Mouse (Mus musculus) kidney, adult 11 months (tissue): ENCODE results near the gene Nemf.
A peak's percentile ranks its signal among the peaks of the same experiment; 100 is the strongest.
"Not testable (repeated sequence)": the region's sequence is repeated elsewhere in the genome, so short reads cannot be mapped to it uniquely, and the experiment has no call there.

ENCODE experiments used
- DNase-seq: peaks from one replicate; pipeline ENCODE4 v3.0.0; 2022

Nemf gene

DNA sequence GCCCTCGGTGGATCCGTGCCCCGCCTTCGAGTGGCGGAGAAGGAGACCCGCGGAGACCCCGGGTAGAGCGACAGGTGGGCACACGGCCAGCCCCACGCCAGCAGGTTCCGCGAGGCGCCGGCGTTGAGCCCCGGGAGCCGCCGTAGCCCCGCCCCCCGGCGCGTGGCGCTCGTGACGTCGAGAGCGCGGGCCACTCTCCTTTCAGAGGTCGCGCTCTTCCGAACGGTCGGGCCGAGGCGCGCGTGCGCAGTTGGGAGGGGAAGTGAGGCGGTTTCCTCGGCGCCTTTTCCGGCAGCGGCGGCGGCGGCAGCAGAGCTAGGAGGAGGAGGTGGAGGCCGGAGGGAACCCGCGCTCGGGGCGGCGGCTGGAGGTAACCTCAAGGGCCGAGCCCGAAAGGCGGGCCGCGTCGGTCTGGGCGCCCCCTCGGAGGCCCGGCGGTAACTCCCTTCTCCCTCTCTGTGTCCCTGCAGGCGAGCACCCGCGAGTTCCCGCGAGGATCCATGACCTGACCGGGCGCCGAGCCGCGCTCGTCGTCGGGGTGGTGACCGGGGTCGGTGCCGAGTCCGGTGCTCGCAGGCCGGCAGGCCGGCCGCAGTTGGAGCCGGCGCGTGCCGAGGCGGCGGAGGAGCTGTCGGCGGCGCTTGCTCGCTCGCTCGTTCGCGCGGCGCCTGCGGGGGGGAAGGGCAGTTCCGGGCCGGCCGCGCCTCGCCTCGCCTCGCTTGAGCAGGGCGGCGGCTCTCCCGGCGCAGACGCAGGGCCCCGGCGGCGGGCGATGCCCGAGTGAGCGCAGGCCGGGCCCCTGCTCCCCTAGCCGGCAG is 15.1 kb upstream of the Nemf start, which contains the start of the genes Arf6 and Gm9887:
Arf6 (plus strand) TSS at position 297 of the 818 bp plus-strand sequence.
Gm9887 (minus strand) TSS at position 605 of the 818 bp plus-strand sequence.
- DNase-seq: peak; percentile 96

DNA sequence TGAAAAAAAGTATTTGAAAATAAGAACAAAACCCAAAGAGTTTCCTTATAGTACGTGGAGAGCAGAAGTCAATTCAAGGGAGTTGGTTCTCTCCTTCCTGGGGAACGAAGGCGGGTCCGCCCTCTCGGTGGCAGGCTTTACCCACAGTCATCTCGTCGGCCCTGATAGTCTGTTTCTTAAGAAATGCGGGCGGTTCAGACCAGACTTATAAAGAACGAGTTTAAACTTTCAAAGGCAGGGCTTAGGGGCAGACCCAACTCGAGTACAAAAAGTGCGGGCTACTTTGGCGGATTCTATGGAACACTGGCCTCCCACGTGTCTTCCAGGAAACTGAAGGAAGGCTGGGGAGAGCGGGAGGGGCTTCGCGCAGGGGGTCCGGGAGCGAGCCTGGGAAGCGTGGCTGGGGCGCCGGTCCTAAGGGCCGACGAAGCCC is 14.5 kb upstream of the Nemf start:
- peak; percentile 87 for DNase-seq

DNA sequence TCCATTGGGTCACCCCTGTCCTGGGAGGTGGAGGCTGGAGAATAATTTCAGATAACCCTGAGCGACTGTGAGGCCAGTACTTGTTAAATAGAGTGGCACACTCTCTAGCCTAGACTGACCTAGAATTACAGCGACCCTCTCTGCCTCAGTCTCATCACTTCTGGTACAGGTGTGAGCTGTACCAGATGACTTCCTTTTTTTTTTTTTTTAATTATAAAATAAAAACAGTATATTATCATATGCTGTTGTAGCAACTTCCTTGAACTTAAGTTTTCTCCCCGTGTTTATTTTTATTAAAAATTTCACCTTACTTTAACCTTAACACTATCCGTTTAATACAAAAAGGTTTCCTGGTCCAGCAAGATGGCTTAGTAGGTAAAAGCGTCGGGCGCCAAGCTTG is 14.0 kb upstream of the Nemf start:
- no peak for DNase-seq

DNA sequence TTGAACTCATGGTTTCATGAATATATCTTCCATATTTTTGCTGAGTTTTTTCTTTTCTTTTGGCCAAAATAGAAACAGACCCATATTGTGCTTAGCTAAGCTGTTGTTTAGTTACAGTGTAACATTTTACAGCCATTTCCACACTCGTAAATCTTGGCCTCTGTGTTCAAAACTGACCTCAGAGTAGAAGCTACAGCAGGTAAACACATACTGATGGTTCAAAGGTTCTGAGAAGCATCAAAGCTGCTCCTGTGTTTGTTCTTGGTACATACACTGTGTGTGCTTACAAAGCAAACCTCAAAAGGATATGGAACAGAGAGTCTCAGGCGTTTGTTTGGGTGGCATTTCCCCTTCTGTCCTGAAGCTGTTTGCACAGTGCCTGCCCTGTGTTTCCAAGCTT is 10.6 kb upstream of the Nemf start:
- peak; percentile 57 for DNase-seq

DNA sequence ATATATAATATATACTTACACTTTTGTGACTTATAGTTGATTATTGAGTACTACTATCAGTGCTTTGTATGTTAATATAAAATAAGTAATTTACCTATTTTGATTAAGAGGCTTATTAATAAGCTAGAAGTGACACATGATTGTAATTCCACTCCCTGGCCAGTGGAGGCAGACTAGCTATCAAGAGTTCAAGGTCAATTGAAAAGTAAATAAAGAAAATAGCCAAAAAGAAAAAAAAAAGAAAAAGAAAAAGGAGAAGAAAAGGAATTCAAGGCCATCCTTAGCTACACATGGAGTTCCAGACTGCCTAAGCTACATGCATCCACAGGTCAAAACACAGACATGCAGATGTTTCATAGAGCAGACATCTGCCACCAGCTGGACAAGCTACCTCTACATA is 9.5 kb upstream of the Nemf start:
- DNase-seq: no peak

DNA sequence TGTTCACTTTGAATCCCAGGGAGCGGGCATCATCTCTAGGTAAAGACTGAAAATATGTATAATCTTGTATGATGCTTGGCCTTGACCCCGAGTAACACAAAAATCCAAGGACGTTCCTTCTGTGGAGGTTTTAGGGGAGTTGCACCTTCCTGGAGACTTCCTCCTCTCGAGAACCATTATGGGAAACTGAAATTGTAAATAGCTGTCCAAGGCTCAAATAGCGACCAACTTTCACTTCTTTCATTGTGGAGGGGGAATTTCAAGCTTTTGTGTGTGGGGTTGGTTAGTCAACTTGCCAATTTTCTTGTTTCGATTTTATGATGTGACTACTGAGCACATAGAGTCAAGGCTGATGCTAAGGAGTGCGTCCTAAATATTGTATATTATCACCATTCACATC is 8.8 kb upstream of the Nemf start:
- no peak for DNase-seq

DNA sequence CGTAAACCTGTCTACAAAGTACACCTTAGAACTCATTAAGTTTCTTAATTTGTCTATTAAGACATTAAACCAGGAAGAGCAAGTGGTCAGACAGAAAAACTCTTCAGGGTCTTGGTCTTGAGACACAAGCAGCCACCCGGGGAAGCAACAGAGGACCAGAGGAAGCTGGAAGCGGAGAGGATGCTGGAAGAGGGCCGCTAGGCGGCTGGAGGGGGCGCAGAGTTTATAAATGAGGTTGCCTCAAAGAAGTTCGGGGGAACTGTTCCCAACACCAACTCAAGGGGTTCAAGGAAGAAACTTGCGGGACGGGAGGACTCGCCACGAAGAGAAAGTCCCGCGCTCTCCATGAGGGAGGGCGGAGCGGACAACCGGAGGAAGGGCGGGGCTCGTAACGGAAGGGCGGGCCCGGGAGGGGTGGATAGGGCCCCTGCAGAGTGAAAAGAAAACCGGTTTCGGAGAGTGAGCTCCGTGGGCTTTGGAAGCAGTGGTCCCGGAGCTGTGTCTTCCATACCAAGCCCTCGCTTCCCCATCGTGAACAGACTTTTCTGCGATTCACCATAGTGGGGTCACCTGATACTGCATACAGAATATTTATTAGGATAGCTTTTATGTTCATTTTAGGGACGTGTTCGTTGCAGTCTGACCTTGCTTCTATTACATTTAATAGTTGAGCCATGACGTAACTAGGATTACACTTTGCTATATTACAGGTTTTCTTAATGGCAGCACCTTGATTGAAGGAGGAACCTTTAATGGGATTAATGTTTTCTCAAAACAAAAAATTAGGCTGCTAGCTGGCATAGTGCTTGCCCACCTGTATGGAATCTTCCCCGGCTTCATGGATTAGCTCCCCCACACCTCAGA is 7.2 kb upstream of the Nemf start:
- peak; percentile 79 for DNase-seq

DNA sequence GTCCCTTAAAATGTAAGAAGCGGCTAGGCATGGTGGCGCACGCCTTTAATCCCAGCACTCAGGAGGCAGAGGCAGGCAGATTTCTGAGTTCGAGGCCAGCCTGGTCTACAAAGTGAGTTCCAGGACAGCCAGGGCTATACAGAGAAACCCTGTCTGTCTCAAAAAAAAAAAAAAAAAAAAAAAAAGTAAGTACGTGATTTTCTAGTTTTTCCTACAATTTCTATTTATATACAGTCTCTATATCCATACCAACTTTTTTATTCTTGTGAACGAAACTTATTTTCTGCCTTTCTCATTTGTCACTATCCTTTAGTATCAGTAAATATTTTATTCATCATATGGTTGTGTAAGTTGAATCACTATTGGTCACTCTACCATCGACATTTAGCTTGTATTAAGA is 6.1 kb upstream of the Nemf start:
- DNase-seq: not testable (repeated sequence)

DNA sequence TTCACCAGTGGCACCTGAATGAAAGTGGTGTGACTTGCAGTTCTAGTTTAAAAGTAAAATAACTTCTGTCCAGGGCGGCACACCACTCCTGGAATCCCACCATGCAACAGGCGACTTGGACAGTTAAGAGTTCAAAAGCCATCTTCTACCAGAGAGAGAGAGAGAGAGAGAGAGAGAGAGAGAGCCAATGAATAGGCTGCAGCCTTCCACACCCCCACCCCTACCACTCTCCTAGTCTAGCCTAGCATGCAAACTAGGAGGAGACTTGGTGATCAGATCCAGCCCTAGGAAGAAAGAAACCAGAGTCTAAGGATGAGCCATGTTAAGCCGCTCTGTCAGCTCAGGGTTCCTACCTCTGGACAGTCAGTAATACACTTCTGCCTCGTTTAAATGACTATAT is 5.4 kb upstream of the Nemf start:
- DNase-seq: no peak

DNA sequence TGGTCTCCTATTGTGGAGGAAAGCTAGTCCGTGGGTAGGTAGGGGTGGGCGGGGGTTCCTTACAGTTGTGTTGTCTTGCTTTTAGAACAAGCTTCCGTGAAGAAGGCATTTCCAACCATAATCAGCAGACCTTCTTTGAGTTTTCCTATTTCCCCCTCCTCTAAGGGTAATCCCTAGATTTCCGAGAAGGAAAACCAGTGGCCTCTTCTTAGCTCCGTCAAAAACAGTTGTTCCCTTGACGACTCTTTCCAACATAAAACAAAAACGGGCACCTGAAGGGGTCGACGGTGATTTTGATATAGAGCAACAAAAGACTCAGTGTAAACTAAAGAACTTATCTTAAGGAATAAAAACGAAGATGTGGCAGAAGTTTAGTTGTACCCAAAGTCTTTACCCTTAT is 5.0 kb upstream of the Nemf start:
- DNase-seq: no peak

DNA sequence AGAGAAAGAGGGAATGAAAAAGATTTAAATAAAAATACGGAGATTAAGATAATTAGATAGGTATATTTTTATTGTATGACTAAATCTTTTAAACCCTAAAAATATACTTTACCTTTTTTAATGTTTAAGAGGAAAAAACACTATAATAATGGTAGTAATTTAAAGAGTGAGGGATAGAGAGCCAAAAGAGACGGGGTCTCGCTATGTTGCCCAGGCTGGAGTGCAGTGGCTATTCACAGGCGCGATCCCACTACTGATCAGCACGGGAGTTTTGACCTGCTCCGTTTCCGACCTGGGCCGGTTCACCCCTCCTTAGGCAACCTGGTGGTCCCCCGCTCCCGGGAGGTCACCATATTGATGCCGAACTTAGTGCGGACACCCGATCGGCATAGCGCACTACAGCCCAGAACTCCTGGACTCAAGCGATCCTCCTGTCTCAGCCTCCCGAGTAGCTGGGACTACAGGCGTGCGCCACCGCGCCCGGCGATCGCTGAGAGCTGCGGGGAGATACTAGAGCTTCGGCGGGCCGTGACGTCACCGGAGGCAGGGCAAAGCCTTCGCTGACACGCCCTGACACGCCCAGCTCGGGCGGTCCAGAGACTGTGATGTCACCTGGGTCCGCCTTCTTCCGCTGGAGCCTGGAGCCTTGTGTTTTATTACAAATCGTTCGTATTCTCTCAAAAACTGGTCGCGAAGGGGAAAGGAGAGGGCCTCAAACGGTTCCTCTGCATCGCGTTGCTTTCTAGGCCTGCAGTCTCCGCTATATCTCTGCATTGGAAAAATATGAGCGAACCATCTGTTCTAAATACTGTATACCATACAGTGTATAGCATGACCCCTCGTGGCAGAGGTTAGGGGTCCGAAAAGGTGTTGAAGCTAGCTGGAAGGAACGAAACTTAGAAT is 4.3 kb upstream of the Nemf start:
- DNase-seq: peak; percentile 98

DNA sequence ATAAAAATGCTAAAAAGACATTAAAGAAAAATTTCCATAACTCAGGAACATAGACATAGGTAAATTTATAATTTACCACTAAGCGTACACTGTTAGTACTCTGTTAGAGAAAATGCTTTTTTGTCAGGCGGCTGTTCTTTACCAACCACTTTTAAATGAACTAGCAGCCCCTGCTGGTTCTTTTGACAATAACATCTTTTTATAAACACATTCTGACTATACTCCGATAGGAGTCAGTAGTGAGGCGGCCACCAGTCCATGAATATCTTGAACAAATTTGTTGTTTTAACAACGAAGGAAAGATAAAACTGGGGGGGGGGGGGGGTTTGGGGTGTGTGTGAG is 3.7 kb upstream of the Nemf start:
- peak; percentile 86 for DNase-seq

DNA sequence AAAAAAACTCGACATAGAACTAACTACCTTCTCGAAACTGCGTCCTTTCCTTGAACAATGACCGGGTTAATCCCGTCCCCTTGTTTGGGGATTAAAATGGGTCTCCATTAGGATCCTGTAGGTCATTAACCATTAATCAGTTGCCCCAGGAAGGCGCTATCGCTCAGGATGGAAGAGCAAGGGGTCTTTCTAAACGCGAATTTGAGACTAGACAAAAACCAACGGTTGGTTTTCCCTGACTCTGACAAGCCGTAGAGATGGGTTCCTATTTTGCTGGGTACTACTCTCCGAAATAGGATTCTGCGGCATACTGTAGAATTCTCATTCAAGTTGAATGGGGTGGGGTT is 308 bp upstream of the Nemf start:
- no peak for DNase-seq

DNA sequence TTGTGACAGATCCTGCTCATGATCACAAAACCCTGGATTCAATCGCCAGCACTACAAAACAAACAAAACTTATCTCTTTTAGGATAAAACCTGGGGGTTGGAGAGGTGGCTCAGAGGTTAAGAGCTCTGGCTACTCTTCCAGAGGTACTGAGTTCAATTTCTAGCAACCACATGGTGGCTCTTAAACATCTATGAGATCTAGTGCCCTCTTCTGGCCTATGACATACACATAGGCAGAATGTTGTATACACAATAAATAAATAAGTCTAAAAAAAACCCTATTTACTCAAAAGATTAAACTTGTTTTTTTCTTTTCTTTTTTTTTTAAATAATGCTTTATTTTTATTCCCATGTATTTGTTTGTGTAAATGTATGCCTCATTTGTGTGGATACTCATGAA is 5.3 kb downstream of the Nemf start:
- no peak for DNase-seq

DNA sequence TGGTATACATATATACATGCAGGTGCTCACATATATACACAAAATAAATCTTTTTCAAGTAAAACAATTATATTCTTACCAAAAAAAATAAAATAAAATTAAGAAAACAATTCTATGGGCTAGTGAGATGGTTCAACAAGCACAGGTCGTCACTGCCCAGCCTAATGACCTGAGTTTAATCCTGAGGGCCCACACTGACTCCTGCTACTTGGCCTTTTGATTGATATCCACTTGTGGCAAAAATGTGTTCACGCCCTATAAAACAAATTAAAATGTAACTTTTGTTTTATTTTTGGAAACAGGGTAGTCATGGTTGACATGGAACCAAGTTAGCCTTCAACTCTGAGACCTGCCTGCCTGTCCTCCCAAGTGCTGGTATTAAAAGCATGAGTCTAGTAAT is 7.0 kb downstream of the Nemf start:
- DNase-seq: no peak

DNA sequence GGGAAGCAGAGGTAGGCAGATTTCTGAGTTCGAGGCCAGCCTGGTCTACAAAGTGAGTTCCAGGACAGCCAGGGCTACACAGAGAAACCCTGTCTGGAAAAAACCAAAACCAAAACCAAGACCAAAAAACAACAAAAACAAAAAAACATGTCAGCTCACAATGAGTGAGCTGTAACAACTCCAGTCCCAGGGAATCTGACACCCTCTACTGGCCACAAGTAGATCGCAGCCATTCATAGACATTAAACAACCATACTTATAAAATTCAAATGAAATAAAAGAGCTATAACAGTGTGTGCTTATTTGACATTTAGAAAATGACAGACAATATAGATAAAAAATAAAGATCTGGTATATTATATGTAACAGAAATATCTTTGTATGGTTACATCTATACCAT is 23.4 kb downstream of the Nemf start:
- DNase-seq: no peak

DNA sequence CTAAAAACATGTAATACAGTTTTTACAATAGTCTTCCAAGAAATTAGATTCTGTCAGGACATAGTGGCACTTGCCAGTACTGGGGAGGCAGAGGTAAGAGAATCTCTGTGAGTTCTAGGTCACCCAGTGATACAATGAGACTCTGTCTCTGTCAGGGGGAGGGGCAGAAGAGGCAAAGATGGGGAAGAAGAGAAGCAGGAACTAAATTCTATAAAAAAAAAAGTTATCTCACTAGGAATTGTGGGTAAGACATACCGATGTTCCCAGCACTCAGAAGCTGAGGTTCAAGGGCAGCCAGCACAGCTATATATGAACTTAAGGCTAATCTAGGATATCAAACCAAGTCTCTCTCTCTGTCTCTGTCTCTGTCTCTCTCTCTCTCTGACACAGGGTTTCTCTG is 24.8 kb downstream of the Nemf start:
- DNase-seq: no peak

DNA sequence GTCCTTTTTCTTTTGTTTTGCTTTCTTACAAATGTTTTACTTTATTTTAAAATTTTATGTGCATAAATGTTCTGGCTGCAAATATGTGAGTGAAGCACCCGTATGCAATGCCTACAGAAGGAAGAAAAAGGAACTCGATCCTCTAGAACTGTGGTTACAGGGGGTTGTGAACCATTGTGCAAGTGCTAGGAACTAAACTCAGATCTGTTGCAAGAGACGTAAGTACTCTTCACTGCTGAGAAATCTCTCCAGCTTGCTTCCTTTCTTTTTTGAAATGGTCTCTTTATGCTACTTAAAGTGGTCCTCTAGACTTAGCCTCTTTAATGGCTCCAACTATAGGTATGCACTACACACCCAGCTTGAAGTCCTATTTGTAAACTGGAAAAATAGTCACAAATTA is 25.8 kb downstream of the Nemf start:
- no peak for DNase-seq

DNA sequence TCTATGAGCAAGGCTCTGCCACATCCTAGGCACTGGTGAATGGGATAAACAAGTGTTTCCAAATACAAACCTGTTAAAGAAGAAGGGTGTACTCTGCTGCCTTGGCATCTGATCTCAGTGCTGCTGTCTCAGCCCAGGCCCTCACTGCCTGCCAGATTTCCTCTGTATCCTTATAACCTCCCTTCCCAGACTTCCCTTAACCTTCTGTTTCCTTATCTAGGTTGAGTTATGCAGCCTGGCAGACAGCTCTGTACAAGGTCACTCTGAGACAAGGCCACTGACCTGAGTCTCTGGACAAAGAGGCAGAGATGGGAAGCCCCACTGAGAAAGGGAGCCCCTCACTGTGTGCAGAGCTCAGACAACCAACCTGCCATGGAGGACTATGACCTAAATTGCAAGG is 38.5 kb downstream of the Nemf start:
- DNase-seq: no peak

DNA sequence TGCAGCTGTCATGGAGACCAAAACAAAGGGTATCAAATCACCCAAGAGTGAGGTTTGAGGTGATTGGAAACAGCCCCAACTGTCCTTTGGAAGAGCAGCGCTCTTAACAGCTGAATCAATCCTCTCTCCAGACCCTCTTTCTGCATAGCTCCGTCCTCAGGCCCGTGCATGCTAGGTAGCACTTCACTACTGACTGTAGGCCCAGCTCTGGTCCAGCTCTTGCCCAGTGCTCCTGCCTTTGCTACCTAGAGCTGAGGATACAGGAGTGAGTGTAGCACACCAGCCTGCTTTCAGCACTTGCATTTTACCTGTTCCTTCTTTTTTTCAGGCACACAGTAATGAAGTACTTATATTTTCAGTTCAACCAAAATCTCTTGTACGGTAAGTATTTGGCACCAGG is 47.3 kb downstream of the Nemf start:
- DNase-seq: no peak

DNA sequence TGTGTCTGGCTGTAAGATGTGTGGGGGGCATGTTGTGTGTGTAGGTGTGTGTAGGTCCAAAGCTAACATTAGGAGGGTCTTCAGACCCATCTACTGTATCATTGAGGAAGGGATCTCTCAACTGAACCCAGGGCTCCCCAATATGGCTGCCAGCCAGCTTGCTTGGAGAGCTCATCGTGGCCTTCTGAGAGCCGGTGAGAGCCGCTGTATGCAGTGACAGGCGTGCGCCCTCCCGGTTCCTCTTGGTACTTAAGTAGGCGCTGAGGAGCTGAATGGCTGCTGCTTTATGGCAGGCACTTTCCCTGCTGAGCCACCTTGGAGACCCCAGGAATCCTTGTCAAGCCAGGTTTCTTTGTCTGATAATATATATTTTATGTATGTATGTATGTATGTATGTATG is 50.6 kb downstream of the Nemf start:
- DNase-seq: no peak

DNA sequence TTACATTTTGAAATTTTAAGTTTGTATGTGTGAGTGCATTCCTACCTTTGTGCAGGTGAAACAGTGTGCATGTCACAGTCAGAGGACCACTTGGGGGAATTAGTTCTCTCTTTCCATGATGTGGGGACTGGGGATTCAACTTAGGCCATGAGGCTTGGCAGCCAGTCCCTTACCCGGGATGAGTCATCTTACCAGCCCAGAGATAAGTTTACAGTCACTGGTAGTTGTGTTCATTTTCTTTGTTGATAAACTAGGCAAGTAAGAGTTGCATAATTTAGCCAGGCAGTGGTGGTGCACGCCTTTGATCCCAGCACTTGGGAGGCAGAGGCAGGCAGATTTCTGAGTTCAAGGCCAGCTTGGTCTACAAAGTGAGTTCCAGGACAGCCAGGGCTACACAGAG is 52.9 kb downstream of the Nemf start:
- no peak for DNase-seq

DNA sequence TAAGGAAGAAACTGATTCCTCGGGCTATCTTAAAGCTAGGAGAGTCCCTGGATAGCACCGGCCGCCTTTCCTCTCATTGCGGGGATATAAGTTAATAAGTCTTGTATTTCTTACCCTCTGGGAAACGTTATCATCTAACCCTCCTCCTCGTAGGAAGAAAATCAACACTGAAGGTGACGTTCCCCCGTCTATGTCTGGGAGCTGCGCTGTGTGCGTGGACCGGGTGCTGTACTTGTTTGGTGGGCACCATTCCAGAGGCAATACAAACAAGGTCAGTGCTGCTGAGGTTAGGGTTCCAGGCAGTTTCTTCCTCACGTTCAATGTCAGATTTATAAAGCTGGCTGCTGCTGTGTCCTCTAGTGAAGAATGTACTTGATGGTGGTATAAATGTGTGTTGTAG is 54.8 kb downstream of the Nemf start:
- DNase-seq: no peak
